Mouse (Mus musculus): ENCODE results near the gene Cct3. TPM values are rescaled to one million over a fixed set of nuclear protein-coding genes. Genes with fewer than 3 reads are reported as not detected.

Gene Cct3
- 479 and 533 TPM in 2 replicates for polyA plus RNA-seq (2012; rRNA removed)

DNA sequence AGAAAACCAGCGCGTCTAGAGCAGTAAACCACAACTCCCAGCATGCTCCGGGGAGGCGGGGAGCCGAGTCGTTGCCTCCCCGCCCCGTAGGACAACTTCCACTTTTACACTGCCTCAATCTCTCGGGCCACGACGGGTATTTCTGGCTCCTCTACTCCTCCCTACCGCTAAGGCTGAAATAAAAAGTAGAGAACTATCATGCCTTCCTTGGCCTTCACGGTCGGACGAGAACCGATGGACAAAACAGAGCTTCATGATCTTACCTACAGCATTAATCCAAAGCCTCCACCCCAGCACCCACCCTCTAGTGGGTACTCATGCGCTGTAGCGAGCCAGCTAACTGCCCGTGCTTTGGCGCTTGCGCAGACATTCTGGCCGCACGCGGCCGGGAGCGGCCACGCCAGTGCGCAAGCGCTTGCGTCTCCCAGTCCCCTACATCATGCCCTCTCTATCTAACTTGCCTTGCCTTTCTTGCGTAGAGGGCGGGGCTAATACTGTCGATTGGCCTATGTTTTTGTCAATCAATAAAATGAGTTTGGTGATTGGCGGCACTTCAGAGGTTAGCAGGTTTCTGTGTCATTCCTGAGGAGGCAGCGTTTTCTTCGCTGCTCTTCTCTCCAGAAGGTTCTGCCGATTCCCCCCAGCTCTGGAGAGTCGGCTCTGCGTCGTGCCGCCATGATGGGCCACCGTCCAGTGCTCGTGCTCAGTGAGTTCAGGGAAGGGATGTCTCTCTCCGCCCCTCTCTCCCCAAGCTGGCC is at the start of gene Cct3, which contains the start of gene Tsacc:
Cct3 (plus strand) TSS at position 556 of the 758 bp plus-strand sequence.
Tsacc (minus strand) TSS at position 439 of the 758 bp plus-strand sequence.

DNA sequence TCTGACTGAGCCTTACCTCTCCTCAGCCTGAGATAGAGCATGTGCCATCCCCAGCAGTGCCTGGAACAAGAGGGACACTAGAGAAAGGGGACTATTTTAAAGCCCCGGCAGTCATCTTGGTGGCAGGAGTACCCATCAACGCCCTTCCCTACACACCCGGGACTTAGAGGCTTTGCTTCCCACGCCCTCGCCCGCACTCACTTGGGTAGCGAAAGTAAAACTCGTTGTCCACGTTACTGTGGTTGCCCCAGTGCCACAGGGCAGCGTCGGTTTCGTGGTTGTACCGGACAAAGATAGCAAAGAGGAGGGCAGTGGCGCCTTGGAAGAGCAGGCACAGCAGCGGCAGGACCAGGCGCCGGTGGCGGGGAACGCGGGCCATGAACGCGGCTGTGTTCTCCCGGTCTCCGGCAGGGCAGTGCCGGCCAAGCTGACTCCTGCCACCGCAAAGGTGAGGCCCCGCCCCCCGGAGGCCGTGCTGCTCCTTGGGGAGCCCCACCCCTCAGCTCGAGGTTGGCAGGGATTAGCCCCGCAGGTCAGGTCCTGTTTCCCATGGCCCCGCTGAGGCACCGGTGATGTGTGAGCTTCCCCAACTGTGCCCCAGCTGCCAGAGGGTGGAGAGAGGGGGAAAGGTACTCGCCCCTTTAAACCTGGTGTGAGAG is 42.5 kb upstream of the Cct3 start, which contains the start of gene Rhbg:
Rhbg (minus strand) TSS at position 442 of the 659 bp plus-strand sequence.

DNA sequence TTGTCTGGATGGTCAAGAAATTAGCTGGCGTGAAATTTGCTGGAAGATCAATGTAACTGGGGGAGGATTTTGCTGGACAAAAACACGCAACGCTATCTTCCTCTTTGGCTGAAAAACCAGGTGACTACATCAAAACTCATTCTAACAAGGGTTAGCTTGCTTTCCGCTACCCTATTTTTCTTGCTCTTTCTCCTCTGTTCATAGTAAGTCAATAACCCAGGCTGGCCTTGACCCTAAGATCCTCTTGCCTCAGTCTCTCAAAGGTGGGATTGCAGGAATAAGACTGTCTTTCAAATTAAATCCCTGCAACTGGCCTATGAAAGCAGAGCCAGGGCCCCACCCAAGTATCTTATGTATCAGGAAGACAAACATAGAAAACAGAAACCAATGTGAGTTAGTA is 9.8 kb upstream of the Cct3 start, which contains the start of gene Gm38392:
Gm38392 (minus strand) TSS at position 101 of the 400 bp plus-strand sequence.

DNA sequence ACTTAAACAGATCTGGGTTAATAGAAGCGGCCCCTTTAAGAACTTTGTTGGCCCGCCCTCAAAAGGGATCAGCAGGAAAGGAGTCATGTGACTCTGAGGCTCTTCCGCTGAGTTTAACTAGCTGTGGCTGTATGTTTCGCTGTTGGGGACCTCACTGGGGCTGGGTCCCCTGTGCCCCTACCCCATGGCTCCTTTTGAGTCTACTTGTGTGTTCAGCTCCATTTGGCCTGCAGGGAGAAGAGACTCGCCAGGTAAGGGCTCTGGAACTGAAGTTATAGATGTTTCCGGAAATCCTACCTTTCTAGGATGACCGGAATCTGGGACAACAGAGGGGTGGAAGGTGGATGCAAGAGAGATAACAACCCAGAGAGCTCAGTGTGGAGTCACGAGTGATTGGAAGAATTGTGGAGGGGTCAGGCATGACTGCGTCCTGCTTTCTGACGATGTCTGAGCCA is 28.1 kb downstream of the Cct3 start, which contains the start of gene Glmp:
Glmp (plus strand) TSS at position 73 of the 455 bp plus-strand sequence.

DNA sequence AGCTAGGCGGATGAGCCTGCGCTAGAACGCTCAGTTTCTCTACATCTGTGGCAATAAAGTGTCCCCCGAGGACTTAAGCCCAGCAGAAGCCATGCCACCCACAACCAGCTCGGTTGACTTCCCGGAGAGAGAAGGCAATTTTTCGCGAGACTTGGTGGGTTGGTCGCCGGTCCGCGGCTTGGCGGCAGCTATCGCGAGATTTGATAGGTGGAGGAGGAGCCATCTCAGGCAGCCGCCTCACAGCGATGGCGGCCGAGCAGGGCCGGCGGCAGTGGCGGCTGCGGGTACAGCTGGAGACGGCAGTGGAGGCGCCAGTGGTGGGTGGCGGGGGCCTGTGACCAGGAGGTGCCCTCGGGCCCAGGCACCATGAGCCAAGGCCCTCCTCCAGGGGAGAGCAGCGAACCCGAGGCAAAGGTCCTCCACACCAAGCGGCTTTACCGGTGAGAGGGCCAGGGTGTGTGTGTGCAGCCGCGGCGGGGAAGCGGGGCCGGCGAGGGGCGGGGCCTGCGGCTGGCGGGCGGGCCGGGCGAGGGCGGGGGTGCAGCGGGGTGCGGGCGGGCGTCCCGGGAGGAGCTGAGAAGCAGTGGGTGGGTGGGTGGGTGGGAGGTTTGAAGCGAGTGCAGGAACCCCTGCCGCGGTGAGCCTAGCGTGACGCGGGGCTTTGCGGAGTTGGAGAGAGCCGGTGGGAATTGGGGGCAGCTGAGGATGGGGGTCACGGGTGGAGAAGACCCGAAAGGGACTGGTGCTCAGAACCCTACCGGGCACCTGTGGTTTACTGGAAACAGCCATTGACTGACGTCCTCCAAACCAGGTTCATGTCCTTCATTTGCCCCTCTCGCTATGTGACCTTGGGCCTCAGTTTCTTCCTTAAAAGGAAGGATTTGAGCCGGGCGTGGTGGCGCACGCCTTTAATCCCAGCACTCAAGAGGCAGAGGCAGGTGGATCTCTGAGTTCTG is 39.4 kb downstream of the Cct3 start, which contains the start of the genes Tmem79 and Smg5:
Tmem79 (minus strand) TSS at position 91 of the 956 bp plus-strand sequence.
Smg5 (plus strand) TSS at position 203 of the 956 bp plus-strand sequence.

DNA sequence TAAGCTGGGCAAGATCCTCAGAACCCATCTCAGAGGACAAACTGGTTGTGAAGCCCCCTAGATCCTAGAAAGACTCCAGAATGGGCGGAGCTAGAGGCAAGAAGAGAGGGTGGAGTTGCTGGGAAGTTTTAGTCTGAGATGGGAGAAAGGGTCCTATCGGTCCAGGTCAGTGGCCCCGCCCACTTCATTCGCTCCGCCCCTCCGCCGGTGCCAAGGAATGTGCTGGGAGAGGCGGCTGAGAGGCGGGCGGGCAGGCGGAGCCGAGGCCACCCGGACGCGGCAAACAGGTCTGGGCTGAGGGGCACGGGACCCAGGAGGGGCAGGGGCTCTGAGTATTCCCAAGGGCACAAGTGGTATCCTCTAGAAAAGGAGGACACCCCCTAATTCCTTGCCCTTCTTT is 67.4 kb downstream of the Cct3 start, which contains the start of gene Paqr6:
Paqr6 (plus strand) TSS at position 248 of the 400 bp plus-strand sequence.

Other genes starting within 250 kb of the Cct3 start
- 59.9 and 77.1 TPM in 2 replicates for gene Naxe, start 238.6 kb upstream of the Cct3 start, polyA plus RNA-seq (2012; rRNA removed)
- not detected in 2 replicates for gene Ttc24, start 218.8 kb upstream of the Cct3 start, polyA plus RNA-seq (2012; rRNA removed)
- 23.1 and 28.6 TPM in 2 replicates for gene Iqgap3, start 215.1 kb upstream of the Cct3 start, polyA plus RNA-seq (2012; rRNA removed)
- 22.3 and 32.4 TPM in 2 replicates for gene Mef2d, start 154.7 kb upstream of the Cct3 start, polyA plus RNA-seq (2012; rRNA removed)
- 0.49 and 0.53 TPM in 2 replicates for gene Rhbg, start 42.4 kb upstream of the Cct3 start, polyA plus RNA-seq (2012; rRNA removed)
- 0.15 and 0.20 TPM in 2 replicates for gene Gm38392, start 9.9 kb upstream of the Cct3 start, polyA plus RNA-seq (2012; rRNA removed)
- gene Tsacc, start 117 bp upstream of the Cct3 start, polyA plus RNA-seq (2012; rRNA removed) = 3.8 and 6.7 TPM in 2 replicates
- gene Glmp, start 27.9 kb downstream of the Cct3 start, polyA plus RNA-seq (2012; rRNA removed) = 55.2 and 76.1 TPM in 2 replicates
- 2.0 TPM in 2 replicates for gene Tmem79, start 39.0 kb downstream of the Cct3 start, polyA plus RNA-seq (2012; rRNA removed)
- gene Smg5, start 39.1 kb downstream of the Cct3 start, polyA plus RNA-seq (2012; rRNA removed) = 111 and 112 TPM in 2 replicates
- 1.4 and 1.9 TPM in 2 replicates for gene Paqr6, start 67.5 kb downstream of the Cct3 start, polyA plus RNA-seq (2012; rRNA removed)
- 0.06 and 0.25 TPM in 2 replicates for gene Bglap3, start 75.6 kb downstream of the Cct3 start, polyA plus RNA-seq (2012; rRNA removed)
- not detected in 2 replicates for gene Bglap2, start 81.6 kb downstream of the Cct3 start, polyA plus RNA-seq (2012; rRNA removed)
- gene Bglap, start 87.3 kb downstream of the Cct3 start, polyA plus RNA-seq (2012; rRNA removed) = 0.20 and 1.0 TPM in 2 replicates
- 105 and 106 TPM in 2 replicates for gene Pmf1, start 113.2 kb downstream of the Cct3 start, polyA plus RNA-seq (2012; rRNA removed)
- gene Slc25a44, start 128.0 kb downstream of the Cct3 start, polyA plus RNA-seq (2012; rRNA removed) = 16.7 and 19.8 TPM in 2 replicates
- 10.6 and 14.6 TPM in 2 replicates for gene Sema4a, start 164.1 kb downstream of the Cct3 start, polyA plus RNA-seq (2012; rRNA removed)
- 22.5 and 24.7 TPM in 2 replicates for gene Lmna, start 212.8 kb downstream of the Cct3 start, polyA plus RNA-seq (2012; rRNA removed)
- 70.1 and 73.6 TPM in 2 replicates for gene Mex3a, start 235.3 kb downstream of the Cct3 start, polyA plus RNA-seq (2012; rRNA removed)